Mouse (Mus musculus) liver, embryonic 13.5 days (tissue): ENCODE data around the gene Anks1. TPM values are rescaled to one million over a fixed set of nuclear protein-coding genes. Genes with fewer than 3 reads are reported as not detected.

Source experiments
- ATAC-seq: fragments of 200-750 bp; cut with Nextera tagmentation; 2 replicates; pipeline ENCODE4 v1.8.0; 2017; ENCODE audit warnings: low read depth, mild to moderate bottlenecking, moderate number of reproducible peaks, moderate library complexity
- DNase-seq: peaks from one replicate; pipeline ENCODE4 v3.0.0; 2022
- H3K27ac ChIP-seq: fragments of 300-500 bp; sonication (generic); 2 replicates; pipeline ENCODE4 v1.5.1; 2015; ENCODE audit warnings: moderate library complexity, mild to moderate bottlenecking, inconsistent platforms
- H3K27me3 ChIP-seq: fragments of 300-500 bp; sonication (generic); 2 replicates; pipeline ENCODE4 v1.6.1; 2015; ENCODE audit warnings: mild to moderate bottlenecking, inconsistent platforms
- H3K36me3 ChIP-seq: fragments of 300-500 bp; sonication (generic); 2 replicates; pipeline ENCODE4 v1.6.1; 2015; ENCODE audit warnings: mild to moderate bottlenecking, inconsistent platforms
- H3K4me1 ChIP-seq: fragments of 300-500 bp; sonication (generic); replicated peaks from 2 replicates; pipeline ENCODE4 v1.6.1; 2015; ENCODE audit warnings: inconsistent platforms
- H3K4me2 ChIP-seq: fragments of 300-500 bp; sonication (generic); 2 replicates; pipeline ENCODE4 v1.6.1; 2015; ENCODE audit warnings: inconsistent platforms, mild to moderate bottlenecking, moderate library complexity
- H3K4me3 ChIP-seq: fragments of 300-500 bp; sonication (generic); replicated peaks from 2 replicates; pipeline ENCODE4 v1.5.1; 2015; ENCODE audit warnings: mild to moderate bottlenecking, inconsistent platforms
- H3K9ac ChIP-seq: fragments of 300-500 bp; sonication (generic); 2 replicates; pipeline ENCODE4 v1.6.1; 2015; ENCODE audit warnings: mild to moderate bottlenecking, inconsistent platforms
- H3K9me3 ChIP-seq: fragments of 300-500 bp; sonication (generic); replicated peaks from 2 replicates; pipeline ENCODE4 v1.6.1; 2016; ENCODE audit warnings: inconsistent platforms
- WGBS: fragments of 180-500 bp; shearing (Covaris S2); methylation state at CpG from one replicate; pipeline ENCODE4 v1.1.7; 2015; ENCODE audit not compliant: insufficient replicate concordance; 5-methylcytosine and 5-hydroxymethylcytosine counted together
- polyA plus RNA-seq: library from polyadenylated mRNA; unstranded; fragments of >200 nt; fragmentation: Nextera tagmentation; extraction: Ambion mirVana; gene quantifications from 2 replicates; pipeline ENCODE4 v1.2.1, GENCODE M21; 2015

Anks1 gene
- polyA plus RNA-seq, result 3.1 and 4.0 TPM in 2 replicates

DNA sequence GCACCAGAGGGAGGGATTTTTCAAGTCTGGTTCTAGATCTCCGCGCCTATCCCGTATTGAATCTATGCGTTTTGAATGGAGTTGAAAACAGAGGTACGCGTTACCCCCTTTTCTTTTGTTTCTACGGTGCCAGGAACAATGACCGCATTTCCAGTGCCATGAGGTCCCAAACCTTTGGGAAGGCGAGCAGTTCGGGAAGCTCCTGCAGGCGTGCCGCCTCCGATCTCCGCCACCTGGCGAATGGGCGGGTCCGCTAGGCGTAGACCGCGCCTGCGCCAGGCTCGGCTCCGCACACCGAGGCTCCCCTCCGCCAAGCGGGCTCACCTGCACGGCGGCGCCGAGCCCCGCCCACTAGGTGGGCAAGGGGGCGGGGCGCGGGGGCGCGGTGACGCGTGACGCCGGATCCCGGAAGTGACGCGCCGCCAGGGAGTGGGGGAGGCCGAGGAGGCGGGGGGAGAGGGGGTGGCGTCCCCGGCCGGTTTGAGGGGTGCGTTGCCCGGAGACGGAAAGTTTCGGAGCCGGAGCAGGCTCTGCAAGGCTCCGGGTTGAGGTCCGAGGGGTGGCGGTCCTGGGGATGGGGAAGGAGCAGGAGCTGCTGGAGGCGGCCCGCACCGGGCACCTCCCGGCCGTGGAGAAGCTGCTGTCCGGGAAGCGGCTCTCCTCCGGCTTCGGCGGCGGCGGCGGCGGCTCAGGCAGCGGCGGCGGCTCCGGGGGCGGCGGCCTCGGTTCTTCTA lies at the start of gene Anks1:
TSS of gene Anks1 (plus strand) at position 419 of the 734 bp plus-strand sequence.
- H3K27me3 ChIP-seq, result no peaks in the 10 kb centered on the region
- ATAC-seq, result peak; percentile 83
- no peaks in the 10 kb centered on the region for H3K9me3 ChIP-seq
- peak within 1 kb of the TSS; percentile 92 for H3K9ac ChIP-seq
- peak; percentile 78 for DNase-seq
- peak within 1 kb of the TSS; percentile 99 for H3K4me2 ChIP-seq
- H3K4me1 ChIP-seq, result peaks cover 49% of the 10 kb centered on the region
- under 1% methylated on average over 76 of the region's 78 CpGs for WGBS
- H3K36me3 ChIP-seq, result peaks cover 8% of the 10 kb centered on the region
- H3K4me3 ChIP-seq, result peak within 1 kb of the TSS; percentile 95
- H3K27ac ChIP-seq, result peak within 1 kb of the TSS; percentile 89

GRCm38 (mm10) chr17:27865461-27865860 lies 43.6 kb upstream of the Anks1 start:
- Histone ChIP-seq H3K9me3 (no peaks in the 10 kb centered on the region), H3K4me1 (peaks cover 23% of the 10 kb centered on the region), H3K36me3 (0 out of 2 replicates have a peak, but pooled peaks cover 4% of the 10 kb centered on the region), H3K4me3 (no peak overlapping the region), H3K4me2 (no peak overlapping the region), H3K27me3 (no peaks in the 10 kb centered on the region), H3K9ac (no peak overlapping the region), H3K27ac (no peak overlapping the region)
- ATAC-seq, result no peak
- DNase-seq, result no peak
- 60% methylated on average over 2 of the region's 2 CpGs for WGBS

GRCm38 (mm10) chr17:27866737-27867136 lies 42.4 kb upstream of the Anks1 start:
- ATAC-seq, result no peak
- 88% methylated on average over 4 of the region's 4 CpGs for WGBS
- no peaks in the 10 kb centered on the region for H3K9me3 ChIP-seq
- H3K27me3 ChIP-seq, result no peaks in the 10 kb centered on the region
- 0 out of 2 replicates have a peak, but pooled peaks cover 4% of the 10 kb centered on the region for H3K36me3 ChIP-seq
- H3K27ac ChIP-seq, result no peak overlapping the region
- no peak for DNase-seq
- H3K4me3 ChIP-seq, result no peak overlapping the region
- H3K9ac ChIP-seq, result no peak overlapping the region
- peaks cover 12% of the 10 kb centered on the region for H3K4me1 ChIP-seq
- no peak overlapping the region for H3K4me2 ChIP-seq

DNA sequence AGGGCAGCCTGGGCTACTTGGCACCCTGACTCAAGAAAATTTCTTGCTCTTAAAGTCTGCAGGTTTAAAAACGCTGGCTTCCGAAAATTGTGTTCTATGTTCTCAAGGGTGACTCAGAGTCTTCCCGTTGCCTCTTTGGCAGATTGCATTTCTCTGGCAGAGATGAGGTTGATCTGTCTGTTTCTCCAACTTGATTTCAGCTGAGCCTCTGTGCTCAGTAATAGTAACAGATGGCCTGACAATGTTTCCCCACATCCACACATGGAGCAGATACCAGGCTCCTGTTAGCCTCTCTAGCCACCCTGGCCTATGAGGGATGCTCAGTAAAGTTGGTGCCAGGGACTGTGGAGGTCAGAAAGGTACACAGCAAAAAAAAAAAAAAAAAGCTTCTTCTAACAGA lies 37.3 kb upstream of the Anks1 start:
- Histone ChIP-seq H3K4me2 (no peak overlapping the region), H3K9me3 (no peaks in the 10 kb centered on the region), H3K9ac (no peak overlapping the region), H3K27ac (no peak overlapping the region), H3K4me1 (peaks cover 37% of the 10 kb centered on the region), H3K4me3 (no peak overlapping the region), H3K36me3 (peaks cover 8% of the 10 kb centered on the region; the same call in 1 of the 2 replicates), H3K27me3 (no peaks in the 10 kb centered on the region)
- no peak for ATAC-seq
- 80% methylated on average over 3 of the region's 3 CpGs for WGBS
- no peak for DNase-seq

DNA sequence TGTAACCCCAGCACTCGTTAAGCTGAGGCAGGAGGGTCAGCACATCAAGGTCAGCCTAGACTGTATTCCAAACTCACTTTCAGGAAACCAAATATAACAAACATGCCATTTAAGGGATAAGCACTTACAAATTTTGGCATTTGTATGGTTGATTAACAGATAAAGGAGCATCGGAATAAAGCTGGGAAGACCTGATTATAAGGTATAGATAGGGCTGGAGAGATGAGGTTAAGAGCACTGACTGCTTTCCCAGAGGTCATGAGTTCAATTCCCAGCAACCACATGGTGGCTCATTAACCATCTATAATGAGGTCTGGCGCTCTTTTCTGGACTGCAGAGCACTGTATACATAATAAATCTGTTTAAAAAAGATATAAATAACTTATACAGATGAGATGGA lies 35.5 kb upstream of the Anks1 start:
- Histone ChIP-seq H3K4me3 (no peak overlapping the region), H3K9ac (no peak overlapping the region), H3K9me3 (no peaks in the 10 kb centered on the region), H3K36me3 (peaks cover 9% of the 10 kb centered on the region; the same call in 1 of the 2 replicates), H3K4me2 (no peak overlapping the region), H3K27me3 (no peaks in the 10 kb centered on the region), H3K4me1 (peaks cover 37% of the 10 kb centered on the region), H3K27ac (0 out of 2 replicates have a peak overlapping the region, but pooled peaks have one; percentile 32)
- ATAC-seq (no peak), DNase-seq (no peak)
- WGBS, result 58% methylated on average over 3 of the region's 3 CpGs

- Histone ChIP-seq H3K27me3 (no peaks in the 10 kb centered on the region), H3K4me2 (peak overlapping the region; percentile 54), H3K4me1 (peaks cover 37% of the 10 kb centered on the region), H3K9me3 (no peaks in the 10 kb centered on the region), H3K9ac (0 out of 2 replicates have a peak overlapping the region, but pooled peaks have one; percentile 17), H3K36me3 (peaks cover 18% of the 10 kb centered on the region), H3K4me3 (peak overlapping the region; percentile 9; the same call in 1 of the 2 replicates), H3K27ac (peak overlapping the region; percentile 29; the same call in 1 of the 2 replicates)
- WGBS, result 15% methylated on average over 5 of the region's 5 CpGs
- ATAC-seq, result peak; percentile 93
- DNase-seq, result peak; percentile 48
These were observed 34.6 kb upstream of the Anks1 start for GRCm38 (mm10) chr17:27874510-27874909.

DNA sequence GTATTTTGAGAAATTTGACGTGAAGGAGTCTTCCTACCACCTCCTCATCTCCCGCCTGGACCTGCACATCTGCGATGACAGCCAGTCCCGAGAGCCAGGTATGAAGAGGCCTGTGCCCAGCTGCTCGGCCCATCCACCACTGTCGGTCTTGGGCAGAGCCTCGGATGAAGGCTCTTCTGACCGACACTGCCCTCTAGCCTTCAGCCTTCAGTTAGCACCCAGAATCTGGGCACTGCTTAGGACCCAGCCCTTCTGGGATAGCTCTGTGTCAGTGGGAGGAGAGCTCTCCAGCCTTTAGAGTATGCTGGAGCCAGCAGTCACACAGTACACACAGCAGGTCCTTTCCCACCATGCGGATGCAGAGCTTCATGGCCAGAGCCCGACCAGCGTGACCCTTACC lies 27.6 kb upstream of the Anks1 start:
- H3K27me3 ChIP-seq, result no peaks in the 10 kb centered on the region
- 77% methylated on average over 11 of the region's 11 CpGs for WGBS
- peaks cover 71% of the 10 kb centered on the region for H3K36me3 ChIP-seq
- no peak overlapping the region for H3K4me2 ChIP-seq
- no peak overlapping the region for H3K27ac ChIP-seq
- no peak overlapping the region for H3K9ac ChIP-seq
- H3K4me1 ChIP-seq, result no peaks in the 10 kb centered on the region
- ATAC-seq (no peak), DNase-seq (no peak)
- no peaks in the 10 kb centered on the region for H3K9me3 ChIP-seq
- no peak overlapping the region for H3K4me3 ChIP-seq

DNA sequence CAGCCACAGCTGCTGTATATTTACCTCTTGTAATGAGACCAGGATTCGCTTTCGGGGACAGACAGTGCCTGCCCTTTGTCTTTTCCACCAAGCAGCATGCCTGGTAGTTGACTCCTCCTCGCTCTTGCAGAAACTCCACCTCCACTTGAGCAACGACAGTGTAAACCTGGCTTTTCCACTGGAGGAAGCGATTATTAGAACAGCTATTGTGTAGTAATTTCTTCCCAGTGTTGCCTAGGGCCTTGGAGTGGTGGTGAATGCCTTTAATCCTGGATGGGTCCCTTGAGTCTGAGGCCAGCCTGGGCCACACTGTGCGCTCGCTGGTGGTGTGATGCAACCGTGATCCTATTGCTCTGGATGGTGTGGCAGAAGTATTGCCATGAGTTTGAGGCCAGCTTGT lies 26.0 kb upstream of the Anks1 start:
- 83% methylated on average over 8 of the region's 8 CpGs for WGBS
- no peak overlapping the region for H3K4me2 ChIP-seq
- H3K36me3 ChIP-seq, result peaks cover 83% of the 10 kb centered on the region
- no peaks in the 10 kb centered on the region for H3K4me1 ChIP-seq
- H3K27ac ChIP-seq, result no peak overlapping the region
- no peaks in the 10 kb centered on the region for H3K9me3 ChIP-seq
- H3K27me3 ChIP-seq, result no peaks in the 10 kb centered on the region
- no peak overlapping the region for H3K9ac ChIP-seq
- ATAC-seq (no peak), DNase-seq (no peak)
- no peak overlapping the region for H3K4me3 ChIP-seq

- Histone ChIP-seq H3K4me3 (no peak overlapping the region), H3K27ac (no peak overlapping the region), H3K9ac (no peak overlapping the region), H3K36me3 (peaks cover 83% of the 10 kb centered on the region), H3K4me2 (no peak overlapping the region), H3K27me3 (no peaks in the 10 kb centered on the region), H3K9me3 (no peaks in the 10 kb centered on the region), H3K4me1 (no peaks in the 10 kb centered on the region)
- DNase-seq, result no peak
- ATAC-seq, result no peak
- WGBS, result 82% methylated on average over 6 of the region's 6 CpGs
These were observed 25.1 kb upstream of the Anks1 start for GRCm38 (mm10) chr17:27883994-27884393.

DNA sequence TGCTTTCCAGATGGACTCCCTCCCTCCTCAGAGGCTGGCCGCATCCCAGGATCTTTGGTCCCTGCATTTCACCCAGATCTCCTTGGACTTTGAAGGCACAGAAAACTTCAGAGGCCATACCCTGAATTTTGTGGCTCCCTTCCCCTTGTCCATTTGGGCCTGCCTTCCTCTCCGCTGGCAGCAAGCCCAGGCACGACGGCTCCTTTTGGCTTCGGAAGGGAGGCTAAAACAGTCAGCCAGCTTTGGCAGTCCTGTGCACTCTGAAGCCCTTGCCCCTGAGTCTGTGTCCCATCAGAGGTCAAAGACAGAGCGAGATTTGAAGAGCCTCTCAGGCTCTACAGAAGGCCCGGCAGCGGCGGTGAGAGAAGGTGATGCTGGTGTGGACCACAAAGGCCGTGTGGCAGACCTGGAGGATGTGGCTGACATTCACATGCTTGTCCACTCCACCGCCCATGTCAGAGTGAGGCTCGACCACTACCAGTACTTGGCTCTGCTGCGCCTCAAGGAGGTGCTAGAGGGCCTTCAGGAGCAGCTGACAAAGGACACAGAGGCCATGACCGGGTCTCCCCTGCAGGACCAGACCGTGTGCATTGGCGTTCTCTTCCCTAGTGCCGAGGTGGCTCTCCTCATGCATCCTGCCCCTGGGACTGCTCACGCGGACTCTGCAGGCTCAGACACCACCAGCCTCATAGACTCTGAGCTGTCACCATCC lies 22.5 kb upstream of the Anks1 start:
- 79% methylated on average over 19 of the region's 19 CpGs for WGBS
- H3K9ac ChIP-seq, result no peak overlapping the region
- peaks cover 71% of the 10 kb centered on the region for H3K36me3 ChIP-seq
- H3K27ac ChIP-seq, result no peak overlapping the region
- H3K4me1 ChIP-seq, result no peaks in the 10 kb centered on the region
- DNase-seq, result no peak
- H3K4me3 ChIP-seq, result no peak overlapping the region
- no peaks in the 10 kb centered on the region for H3K27me3 ChIP-seq
- no peaks in the 10 kb centered on the region for H3K9me3 ChIP-seq
- ATAC-seq, result no peak
- no peak overlapping the region for H3K4me2 ChIP-seq

- peaks cover 20% of the 10 kb centered on the region for H3K36me3 ChIP-seq
- H3K27ac ChIP-seq, result peak overlapping the region; percentile 89
- DNase-seq, result peak; percentile 87
- H3K4me3 ChIP-seq, result peak overlapping the region; percentile 95
- H3K27me3 ChIP-seq, result no peaks in the 10 kb centered on the region
- ATAC-seq, result peak; percentile 63
- whole genome bisulfite sequencing, result under 1% methylated on average over 45 of the region's 45 CpGs
- H3K9me3 ChIP-seq, result no peaks in the 10 kb centered on the region
- H3K9ac ChIP-seq, result peak overlapping the region; percentile 92
- peaks cover 49% of the 10 kb centered on the region for H3K4me1 ChIP-seq
- H3K4me2 ChIP-seq, result peak overlapping the region; percentile 99
These were observed 1.4 kb upstream of the Anks1 start for GRCm38 (mm10) chr17:27907512-27908205.
